Comparison of ENCODE assay signal across 14 mouse cellular contexts in genomic region chr11:52286301-52286957, GRCm38 (mm10). TPM values are rescaled to one million over a fixed set of nuclear protein-coding genes. Genes with fewer than 3 reads are reported as not detected.
DNase-seq lines count a peak whose midpoint lies in the region; ATAC-seq and TF ChIP-seq lines count a peak whose summit lies in the region.
"Had no signal": no experiment of that assay in that cellular context is flagged by ENCODE, and none has a peak within 500 bp of the region (broad histone marks: within the 10 kb centered on the region; RNA-seq: fewer than 3 reads in every experiment).

No protein-coding gene starts in this region.

- peaks cover 22% of the 10 kb centered on the region for H3K4me1 ChIP-seq in forebrain, embryonic 11.5 days (replicated peaks; ENCODE audit: control insufficient read depth, insufficient read depth, low read length)
- H3K4me1 ChIP-seq in forebrain, embryonic 16.5 days (replicated peaks; ENCODE audit: control insufficient read depth, insufficient read depth, low read length), result peaks cover 24% of the 10 kb centered on the region
- H3K4me1 ChIP-seq in midbrain, embryonic 14.5 days (ENCODE audit: control insufficient read depth, insufficient read depth, low read length), result peaks cover 25% of the 10 kb centered on the region
- H3K4me1 ChIP-seq in midbrain, postnatal 0 days (ENCODE audit: insufficient read depth, low read length), result no peaks in the 10 kb centered on the region
- H3K4me1 ChIP-seq in ES-E14 (ENCODE audit: control insufficient read depth in 2 of 2, insufficient read depth in 2 of 2, low read length in 2 of 2, poor library complexity in 1 of 2), result peaks cover 5 to 29% of the 10 kb centered on the region in 2 experiments; a peak in 3 of 4 replicates
- peaks cover 11% of the 10 kb centered on the region; the same call in 1 of the 2 replicates for H3K4me1 ChIP-seq in forebrain, embryonic 14.5 days (ENCODE audit: control insufficient read depth, insufficient read depth, low read length)
- H3K4me1 ChIP-seq in stomach, postnatal 0 days (replicated peaks; ENCODE audit: control insufficient read depth, insufficient read depth), result peaks cover 2% of the 10 kb centered on the region; the same call in 1 of the 2 replicates

- no peaks in the 10 kb centered on the region for H3K36me3 ChIP-seq in forebrain, embryonic 11.5 days (ENCODE audit: control insufficient read depth, insufficient read depth, low read length)
- H3K36me3 ChIP-seq in forebrain, embryonic 16.5 days (ENCODE audit: control insufficient read depth, insufficient read depth), result no peaks in the 10 kb centered on the region
- H3K36me3 ChIP-seq in midbrain, embryonic 14.5 days (ENCODE audit: control insufficient read depth, insufficient read depth, low read length), result no peaks in the 10 kb centered on the region
- no peaks in the 10 kb centered on the region for H3K36me3 ChIP-seq in midbrain, postnatal 0 days (ENCODE audit: insufficient read depth, low read length)
- peaks cover 3% of the 10 kb centered on the region; the same call in 1 of the 2 replicates for H3K36me3 ChIP-seq in ES-E14 (ENCODE audit: control insufficient read depth, insufficient read depth, low read length, poor library complexity, severe bottlenecking)
- H3K36me3 ChIP-seq in forebrain, embryonic 14.5 days (ENCODE audit: control insufficient read depth, insufficient read depth, low read length), result no peaks in the 10 kb centered on the region
- H3K36me3 ChIP-seq in stomach, postnatal 0 days (ENCODE audit: control insufficient read depth, insufficient read depth, low read length), result no peaks in the 10 kb centered on the region
- H3K36me3 ChIP-seq: embryonic facial prominence, embryonic 13.5 days had no signal

- no peak overlapping the region for H3K9ac ChIP-seq in forebrain, embryonic 11.5 days (ENCODE audit: low read length)
- no peak overlapping the region for H3K9ac ChIP-seq in forebrain, embryonic 16.5 days (replicated peaks; ENCODE audit: low read depth, low read length)
- H3K9ac ChIP-seq in midbrain, embryonic 14.5 days (replicated peaks; ENCODE audit: low read length), result no peak overlapping the region
- no peak overlapping the region for H3K9ac ChIP-seq in midbrain, postnatal 0 days (replicated peaks; ENCODE audit: low read length, poor library complexity, severe bottlenecking)
- no peak overlapping the region for H3K9ac ChIP-seq in ES-E14 (ENCODE audit: insufficient read depth, low read depth, low read length, poor library complexity, severe bottlenecking)
- no peak overlapping the region for H3K9ac ChIP-seq in forebrain, embryonic 14.5 days (ENCODE audit: low read length)
- no peak overlapping the region; the same call in 1 of the 2 replicates for H3K9ac ChIP-seq in stomach, postnatal 0 days (ENCODE audit: low read length)

- H3K27ac ChIP-seq in forebrain, embryonic 11.5 days (ENCODE audit: low read depth, low read length), result no peak overlapping the region
- no peak overlapping the region for H3K27ac ChIP-seq in forebrain, embryonic 16.5 days (ENCODE audit: low read length)
- no peak overlapping the region for H3K27ac ChIP-seq in midbrain, embryonic 14.5 days (replicated peaks; ENCODE audit: low read depth, low read length)
- H3K27ac ChIP-seq in midbrain, postnatal 0 days (ENCODE audit: low read depth, low read length), result no peak overlapping the region
- H3K27ac ChIP-seq in ES-E14 (ENCODE audit: insufficient read depth, low read depth, low read length, poor library complexity, severe bottlenecking), result no peak overlapping the region
- no peak overlapping the region for H3K27ac ChIP-seq in forebrain, embryonic 14.5 days (ENCODE audit: low read depth, low read length)
- no peak overlapping the region for H3K27ac ChIP-seq in stomach, postnatal 0 days (replicated peaks)
- H3K27ac ChIP-seq in layer of hippocampus, adult 2 months, result no peak overlapping the region
- H3K27ac ChIP-seq: embryonic facial prominence, embryonic 13.5 days had no signal

- peaks cover 28% of the 10 kb centered on the region for H3K27me3 ChIP-seq in forebrain, embryonic 11.5 days (ENCODE audit: control insufficient read depth, insufficient read depth, low read length)
- H3K27me3 ChIP-seq in forebrain, embryonic 16.5 days (replicated peaks; ENCODE audit: control insufficient read depth, insufficient read depth, low read length), result peaks cover 13% of the 10 kb centered on the region
- H3K27me3 ChIP-seq in midbrain, embryonic 14.5 days (ENCODE audit: control insufficient read depth, insufficient read depth, low read length), result peaks cover 47% of the 10 kb centered on the region
- peaks cover 24% of the 10 kb centered on the region for H3K27me3 ChIP-seq in midbrain, postnatal 0 days (ENCODE audit: insufficient read depth, low read length)
- H3K27me3 ChIP-seq in forebrain, embryonic 14.5 days (replicated peaks; ENCODE audit: control insufficient read depth, insufficient read depth, low read length), result peaks cover 22% of the 10 kb centered on the region; the same call in 1 of the 2 replicates
- no peaks in the 10 kb centered on the region for H3K27me3 ChIP-seq in stomach, postnatal 0 days (ENCODE audit: control insufficient read depth, insufficient read depth, low read length)

- TF ChIP-seq EP300 in stomach, postnatal 0 days (optimal IDR thresholded peaks at IDR 0.05), result no peak

- no peaks in the 10 kb centered on the region for H3K9me3 ChIP-seq in forebrain, embryonic 11.5 days (ENCODE audit: control insufficient read depth, low read length)
- no peaks in the 10 kb centered on the region for H3K9me3 ChIP-seq in forebrain, embryonic 16.5 days (ENCODE audit: control insufficient read depth, low read length)
- no peaks in the 10 kb centered on the region for H3K9me3 ChIP-seq in midbrain, embryonic 14.5 days (ENCODE audit: control insufficient read depth, low read length)
- no peaks in the 10 kb centered on the region for H3K9me3 ChIP-seq in midbrain, postnatal 0 days (ENCODE audit: low read length)
- H3K9me3 ChIP-seq in ES-E14 (ENCODE audit: control insufficient read depth, insufficient read depth, low read depth, low read length), result no peaks in the 10 kb centered on the region
- H3K9me3 ChIP-seq in forebrain, embryonic 14.5 days (replicated peaks; ENCODE audit: control insufficient read depth, low read length), result no peaks in the 10 kb centered on the region
- H3K9me3 ChIP-seq in stomach, postnatal 0 days (ENCODE audit: control insufficient read depth, low read length), result no peaks in the 10 kb centered on the region
- H3K9me3 ChIP-seq: embryonic facial prominence, embryonic 13.5 days had no signal

- WGBS in forebrain, embryonic 11.5 days, result 9% methylated on average over 16 of the region's 16 CpGs
- WGBS in forebrain, embryonic 16.5 days, result 6% methylated on average over 16 of the region's 16 CpGs
- 9% methylated on average over 16 of the region's 16 CpGs for WGBS in midbrain, embryonic 14.5 days
- 25% methylated on average over 16 of the region's 16 CpGs for WGBS in midbrain, postnatal 0 days
- 8% methylated on average over 16 of the region's 16 CpGs for WGBS in forebrain, embryonic 14.5 days
- WGBS in stomach, postnatal 0 days, result 34% methylated on average over 16 of the region's 16 CpGs

- ATAC-seq in forebrain, embryonic 11.5 days (replicated peaks; ENCODE audit: low FRiP score), result no peak
- ATAC-seq in forebrain, embryonic 16.5 days, result no peak
- ATAC-seq in midbrain, embryonic 14.5 days (ENCODE audit: low FRiP score, low TSS enrichment), result no peak
- ATAC-seq in midbrain, postnatal 0 days (ENCODE audit: low FRiP score), result no peak
- ATAC-seq in forebrain, embryonic 14.5 days, result no peak
- ATAC-seq in stomach, postnatal 0 days (ENCODE audit: low FRiP score, low TSS enrichment), result no peak

- no peak overlapping the region for H3K4me3 ChIP-seq in forebrain, embryonic 11.5 days (ENCODE audit: low read depth, low read length)
- no peak overlapping the region for H3K4me3 ChIP-seq in forebrain, embryonic 16.5 days (replicated peaks; ENCODE audit: low read length)
- H3K4me3 ChIP-seq in midbrain, embryonic 14.5 days (replicated peaks; ENCODE audit: low read depth, low read length), result no peak overlapping the region
- no peak overlapping the region for H3K4me3 ChIP-seq in midbrain, postnatal 0 days (ENCODE audit: low read depth, low read length)
- H3K4me3 ChIP-seq in ES-E14 (ENCODE audit: insufficient read depth in 1 of 2, low read depth in 1 of 2, low read length in 2 of 2, poor library complexity in 1 of 2, severe bottlenecking in 1 of 2), result peak overlapping the region in 1 of 2 experiments; percentile 26; a peak in 1 of 4 replicates
- H3K4me3 ChIP-seq in forebrain, embryonic 14.5 days (ENCODE audit: low read depth, low read length), result no peak overlapping the region
- H3K4me3 ChIP-seq in stomach, postnatal 0 days (ENCODE audit: low read depth, low read length), result no peak overlapping the region
- H3K4me3 ChIP-seq in layer of hippocampus, adult 2 months, result no peak overlapping the region
- H3K4me3 ChIP-seq: embryonic facial prominence, embryonic 13.5 days had no signal

- in situ Hi-C loops in ES-E14 (cut with MboI; ENCODE audit: low sequenced_read_pairs in 2 of 2, unreplicated experiment in 2 of 2), result no loop called here

- peak; percentile 66 for DNase-seq in forebrain, embryonic 11.5 days (ENCODE audit: low spot score)
- DNase-seq in midbrain, embryonic 14.5 days, result peak; percentile 19
- no peak for DNase-seq in midbrain, postnatal 0 days (ENCODE audit: low spot score)
- peak; percentile 79 for DNase-seq in ES-E14 (ENCODE audit: low read depth, low spot score)
- DNase-seq in forebrain, embryonic 14.5 days (ENCODE audit: low spot score), result peak; percentile 50
- no peak for DNase-seq in stomach, postnatal 0 days (ENCODE audit: low spot score)
- no peak for DNase-seq in layer of hippocampus, adult 2 months (ENCODE audit: low spot score in 2 of 2)
- DNase-seq: cerebellum, adult 8-10 months; heart, postnatal 10 days; kidney, postnatal 14 days; layer of hippocampus, postnatal 36 days; thymus, postnatal 14 days had no signal

- no peak overlapping the region for H3K4me2 ChIP-seq in forebrain, embryonic 11.5 days (ENCODE audit: low read depth, low read length, severe bottlenecking)
- no peak overlapping the region for H3K4me2 ChIP-seq in forebrain, embryonic 16.5 days (ENCODE audit: low read length)
- H3K4me2 ChIP-seq in midbrain, embryonic 14.5 days (ENCODE audit: low read length), result no peak overlapping the region
- no peak overlapping the region for H3K4me2 ChIP-seq in midbrain, postnatal 0 days (ENCODE audit: low read depth, low read length, poor library complexity, severe bottlenecking)
- H3K4me2 ChIP-seq in forebrain, embryonic 14.5 days (ENCODE audit: low read length), result no peak overlapping the region
- H3K4me2 ChIP-seq in stomach, postnatal 0 days (replicated peaks; ENCODE audit: low read depth), result no peak overlapping the region
- H3K4me2 ChIP-seq: embryonic facial prominence, embryonic 13.5 days had no signal

- TF ChIP-seq CTCF in midbrain, postnatal 0 days (IDR thresholded peaks at IDR 0.05), result no peak
- no peak for TF ChIP-seq CTCF in stomach, postnatal 0 days (IDR thresholded peaks at IDR 0.05; ENCODE audit: low read depth)
- no peak for TF ChIP-seq CTCF in layer of hippocampus, adult 2 months (conservative IDR thresholded peaks at IDR 0.05)

RNA-seq across cellular contexts. Expression of gene Tcf7, which starts 3.6 kb away (rescaled TPM):
- polyA plus RNA-seq in forebrain, embryonic 11.5 days (2014; fragmentation: Nextera tagmentation; extraction: Ambion mirVana), result 9.5 and 9.6 TPM in 2 replicates
- polyA plus RNA-seq in forebrain, embryonic 16.5 days (2015; fragmentation: Nextera tagmentation; extraction: Ambion mirVana), result 2.7 and 4.8 TPM in 2 replicates
- polyA plus RNA-seq in midbrain, embryonic 14.5 days (2014; fragmentation: Nextera tagmentation; extraction: Ambion mirVana), result 2.8 and 5.8 TPM in 2 replicates
- total RNA-seq in midbrain, postnatal 0 days (2014; rRNA removed), result 2.0 and 2.6 TPM in 2 replicates
- polyA plus RNA-seq in midbrain, postnatal 0 days (2015; fragmentation: Nextera tagmentation; extraction: Ambion mirVana), result 3.1 and 3.2 TPM in 2 replicates
- 8.1 and 8.4 TPM in 2 replicates for total RNA-seq in ES-E14 (2012; rRNA removed)
- 2.6 and 4.0 TPM in 2 replicates for polyA plus RNA-seq in forebrain, embryonic 14.5 days (2014; fragmentation: Nextera tagmentation; extraction: Ambion mirVana)
- 3.6 and 3.7 TPM in 2 replicates for polyA plus RNA-seq in stomach, postnatal 0 days (2015; fragmentation: Nextera tagmentation; extraction: Ambion mirVana)
- total RNA-seq in layer of hippocampus, adult 2 months (2021), result 1 to 10 TPM; 2.9 TPM

RNA-seq across cellular contexts. Expression of gene Skp1a, which starts 54.6 kb away (rescaled TPM):
- 855 and 927 TPM in 2 replicates for polyA plus RNA-seq in forebrain, embryonic 11.5 days (2014; fragmentation: Nextera tagmentation; extraction: Ambion mirVana)
- polyA plus RNA-seq in forebrain, embryonic 16.5 days (2015; fragmentation: Nextera tagmentation; extraction: Ambion mirVana), result 1,143 and 1,208 TPM in 2 replicates
- polyA plus RNA-seq in midbrain, embryonic 14.5 days (2014; fragmentation: Nextera tagmentation; extraction: Ambion mirVana), result 1,139 and 1,189 TPM in 2 replicates
- total RNA-seq in midbrain, postnatal 0 days (2014; rRNA removed), result 466 and 613 TPM in 2 replicates
- polyA plus RNA-seq in midbrain, postnatal 0 days (2015; fragmentation: Nextera tagmentation; extraction: Ambion mirVana), result 1,145 and 1,185 TPM in 2 replicates
- total RNA-seq in ES-E14 (2012; rRNA removed), result 204 and 317 TPM in 2 replicates
- 1,258 and 1,335 TPM in 2 replicates for polyA plus RNA-seq in forebrain, embryonic 14.5 days (2014; fragmentation: Nextera tagmentation; extraction: Ambion mirVana)
- 530 and 542 TPM in 2 replicates for polyA plus RNA-seq in stomach, postnatal 0 days (2015; fragmentation: Nextera tagmentation; extraction: Ambion mirVana)
- 100 to 1,000 TPM; 456 to 474 TPM for total RNA-seq in layer of hippocampus, adult 2 months (2021)

Comparison
In these comparisons a context has a peak if more than half of its experiments do, and no peak if none do; other contexts are left out.
1. DNase-seq: peak in forebrain, embryonic 11.5 days (single experiment), midbrain, embryonic 14.5 days (single experiment), ES-E14 (single experiment) and forebrain, embryonic 14.5 days (single experiment); none in midbrain, postnatal 0 days (single experiment), stomach, postnatal 0 days (single experiment) and layer of hippocampus, adult 2 months (0 of 2).